Mouse (Mus musculus) kidney, embryonic 16.5 days (tissue): ENCODE measurements around the gene Ap3s2. TPM values are rescaled to one million over a fixed set of nuclear protein-coding genes. Genes with fewer than 3 reads are reported as not detected.

Experiments used
- ATAC-seq: fragments of 200-750 bp; cut with Nextera tagmentation; 2 replicates; pipeline ENCODE4 v1.8.0; 2017; ENCODE audit warnings: moderate TSS enrichment; ENCODE audit not compliant: low FRiP score, low TSS enrichment
- H3K27ac ChIP-seq: fragments of 300-500 bp; sonication (generic); 2 replicates; pipeline ENCODE4 v1.5.1; 2014; ENCODE audit warnings: low read length
- H3K27me3 ChIP-seq: fragments of 300-500 bp; sonication (generic); 2 replicates; pipeline ENCODE4 v1.6.1; 2014; ENCODE audit warnings: low read length, control low read depth, mixed read lengths; ENCODE audit not compliant: insufficient read depth
- H3K36me3 ChIP-seq: fragments of 300-500 bp; sonication (generic); 2 replicates; pipeline ENCODE4 v1.6.1; 2014; ENCODE audit warnings: low read length, control low read depth, mixed read lengths; ENCODE audit not compliant: insufficient read depth
- H3K4me1 ChIP-seq: fragments of 300-500 bp; sonication (generic); 2 replicates; pipeline ENCODE4 v1.6.1; 2014; ENCODE audit warnings: low read length, control low read depth, mixed read lengths; ENCODE audit not compliant: insufficient read depth
- H3K4me2 ChIP-seq: fragments of 300-500 bp; sonication (generic); replicated peaks from 2 replicates; pipeline ENCODE4 v1.6.1; 2014; ENCODE audit warnings: low read depth, low read length
- H3K4me3 ChIP-seq: fragments of 300-500 bp; sonication (generic); 2 replicates; pipeline ENCODE4 v1.5.1; 2014; ENCODE audit warnings: mild to moderate bottlenecking, low read length
- H3K9ac ChIP-seq: fragments of 300-500 bp; sonication (generic); replicated peaks from 2 replicates; pipeline ENCODE4 v1.6.1; 2014; ENCODE audit warnings: low read length
- H3K9me3 ChIP-seq: fragments of 300-500 bp; sonication (generic); 2 replicates; pipeline ENCODE4 v1.6.1; 2016; ENCODE audit warnings: low read length, control low read depth
- WGBS: fragments of 180-500 bp; shearing (Covaris S2); extraction: QIAGEN DNeasy Blood & Tissue Kit; methylation state at CpG from one replicate; pipeline ENCODE4 v1.1.7; 2014; 5-methylcytosine and 5-hydroxymethylcytosine counted together
- polyA plus RNA-seq: library from polyadenylated mRNA; unstranded; fragments of >200 nt; fragmentation: Nextera tagmentation; extraction: Ambion mirVana; gene quantifications from 2 replicates; pipeline ENCODE4 v1.2.1, GENCODE M21; 2015

The Ap3s2 gene
- polyA plus RNA-seq, 1 experiment from 2014 or later, result 32.1 TPM

DNA sequence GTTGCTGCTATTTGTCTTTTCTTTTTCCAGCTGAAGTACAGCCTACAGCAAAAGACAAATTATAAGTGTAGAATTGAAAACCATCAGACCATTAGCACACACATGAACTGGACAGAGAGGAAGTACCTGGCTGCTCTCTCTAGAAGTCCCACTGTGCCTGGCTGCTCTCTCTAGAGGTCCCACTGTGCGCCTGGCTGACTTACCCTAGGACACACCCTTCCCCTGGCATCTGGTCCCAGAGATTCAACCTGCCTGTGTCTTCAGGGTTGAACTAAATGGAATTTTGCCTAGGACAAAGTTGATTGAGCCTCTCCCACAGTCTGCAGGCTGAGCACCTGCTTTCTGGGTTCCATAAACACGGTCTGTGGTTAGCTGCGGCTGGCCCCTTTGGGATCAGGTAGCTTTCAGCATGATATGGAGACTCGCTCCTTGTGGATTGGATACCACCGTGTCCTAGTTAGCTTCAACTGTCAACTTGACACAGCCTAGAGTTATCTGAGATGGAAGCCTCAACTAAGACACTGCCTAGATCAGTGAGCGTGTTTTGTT, 48.6 kb downstream of the Ap3s2 start:
- H3K4me1 ChIP-seq, result peaks cover 9% of the 10 kb centered on the region
- no peak overlapping the region for H3K4me2 ChIP-seq
- no peaks in the 10 kb centered on the region for H3K27me3 ChIP-seq
- no peaks in the 10 kb centered on the region for H3K36me3 ChIP-seq
- no peaks in the 10 kb centered on the region for H3K9me3 ChIP-seq
- WGBS, result 73% methylated on average over 6 of the region's 6 CpGs
- no peak overlapping the region for H3K9ac ChIP-seq
- no peak overlapping the region for H3K27ac ChIP-seq
- no peak overlapping the region for H3K4me3 ChIP-seq
- no peak for ATAC-seq

GRCm38 (mm10) chr7:79869072-79869719, 51.3 kb downstream of the Ap3s2 start:
- no peak for ATAC-seq
- H3K4me3 ChIP-seq, result no peak overlapping the region
- H3K4me2 ChIP-seq, result no peak overlapping the region
- no peaks in the 10 kb centered on the region for H3K27me3 ChIP-seq
- peaks cover 9% of the 10 kb centered on the region for H3K4me1 ChIP-seq
- H3K27ac ChIP-seq, result peak overlapping the region; percentile 71; the same call in 1 of the 2 replicates
- no peaks in the 10 kb centered on the region for H3K9me3 ChIP-seq
- H3K9ac ChIP-seq, result no peak overlapping the region
- no peaks in the 10 kb centered on the region for H3K36me3 ChIP-seq
- 30% methylated on average over 6 of the region's 6 CpGs for WGBS

GRCm38 (mm10) chr7:79868475-79868874, 52.0 kb downstream of the Ap3s2 start:
- no peak for ATAC-seq
- 61% methylated on average over 7 of the region's 7 CpGs for whole genome bisulfite sequencing
- H3K27ac ChIP-seq, result peak overlapping the region; percentile 71

DNA sequence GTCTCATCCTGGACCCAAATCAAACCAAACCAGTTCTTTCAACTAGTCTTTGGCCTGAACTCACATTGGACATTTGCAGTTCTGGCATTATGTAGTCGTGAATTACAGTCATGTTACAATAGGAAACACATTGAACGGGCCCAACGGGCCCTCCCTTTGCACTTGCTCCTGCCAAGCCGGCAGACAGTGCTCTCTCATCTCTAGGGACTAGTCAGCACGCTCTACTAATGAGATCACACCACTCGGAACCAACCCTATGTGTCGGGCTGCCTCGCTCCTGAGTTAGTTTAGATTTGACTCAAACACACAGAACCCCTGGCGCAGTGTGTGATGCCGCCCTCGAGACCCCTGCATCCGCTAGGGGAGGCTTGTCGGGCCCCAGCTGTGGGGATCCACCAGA, 52.6 kb downstream of the Ap3s2 start:
- Histone ChIP-seq H3K4me3 (no peak overlapping the region), H3K9ac (no peak overlapping the region), H3K27me3 (no peaks in the 10 kb centered on the region), H3K4me1 (peaks cover 9% of the 10 kb centered on the region), H3K36me3 (no peaks in the 10 kb centered on the region), H3K4me2 (no peak overlapping the region), H3K27ac (peak overlapping the region; percentile 71; the same call in 1 of the 2 replicates), H3K9me3 (no peaks in the 10 kb centered on the region)
- 77% methylated on average over 13 of the region's 13 CpGs for WGBS
- ATAC-seq, result no peak

More at GRCm38 (mm10) chr7:79868475-79868874, 52.0 kb downstream of the Ap3s2 start:
- Histone ChIP-seq H3K4me1 (peaks cover 9% of the 10 kb centered on the region), H3K27me3 (no peaks in the 10 kb centered on the region), H3K36me3 (no peaks in the 10 kb centered on the region), H3K9me3 (no peaks in the 10 kb centered on the region), H3K4me3 (no peak overlapping the region), H3K4me2 (no peak overlapping the region), H3K9ac (no peak overlapping the region)

- Histone ChIP-seq H3K27me3 (no peaks in the 10 kb centered on the region), H3K4me3 (no peak overlapping the region), H3K4me2 (no peak overlapping the region), H3K9me3 (no peaks in the 10 kb centered on the region), H3K36me3 (no peaks in the 10 kb centered on the region), H3K4me1 (peaks cover 9% of the 10 kb centered on the region), H3K9ac (no peak overlapping the region), H3K27ac (peak overlapping the region; percentile 79)
- ATAC-seq, result peak; percentile 92
- WGBS, result 56% methylated on average over 3 of the region's 3 CpGs
Observed at GRCm38 (mm10) chr7:79866294-79867000, 54.0 kb downstream of the Ap3s2 start.

- Histone ChIP-seq H3K9me3 (no peaks in the 10 kb centered on the region), H3K36me3 (no peaks in the 10 kb centered on the region), H3K4me3 (no peak overlapping the region), H3K9ac (no peak overlapping the region), H3K4me1 (peaks cover 14% of the 10 kb centered on the region; the same call in 1 of the 2 replicates), H3K27me3 (no peaks in the 10 kb centered on the region), H3K4me2 (no peak overlapping the region), H3K27ac (no peak overlapping the region)
- ATAC-seq, result no peak
- WGBS, result 90% methylated on average over 8 of the region's 8 CpGs
Observed at GRCm38 (mm10) chr7:79861794-79862193, 58.7 kb downstream of the Ap3s2 start.

GRCm38 (mm10) chr7:79860811-79861210, 59.6 kb downstream of the Ap3s2 start, which contains the start of gene Anpep:
TSS of gene Anpep (minus strand) at chr7:79861059.
- Histone ChIP-seq H3K9ac (no peak within 1 kb of the TSS), H3K27me3 (no peaks in the 10 kb centered on the region), H3K36me3 (no peaks in the 10 kb centered on the region), H3K4me3 (no peak within 1 kb of the TSS), H3K4me2 (no peak within 1 kb of the TSS), H3K4me1 (peaks cover 15% of the 10 kb centered on the region; the same call in 1 of the 2 replicates), H3K27ac (no peak within 1 kb of the TSS), H3K9me3 (no peaks in the 10 kb centered on the region)
- ATAC-seq, result no peak
- 76% methylated on average over 9 of the region's 9 CpGs for WGBS

- Histone ChIP-seq H3K9me3 (no peaks in the 10 kb centered on the region), H3K27ac (no peak overlapping the region), H3K4me3 (no peak overlapping the region), H3K27me3 (no peaks in the 10 kb centered on the region), H3K36me3 (no peaks in the 10 kb centered on the region), H3K4me2 (no peak overlapping the region), H3K9ac (no peak overlapping the region), H3K4me1 (peaks cover 21% of the 10 kb centered on the region; the same call in 1 of the 2 replicates)
- no peak for ATAC-seq
- WGBS, result 38% methylated on average over 9 of the region's 9 CpGs
Observed at GRCm38 (mm10) chr7:79858956-79859630, 61.4 kb downstream of the Ap3s2 start.

- no peaks in the 10 kb centered on the region for H3K36me3 ChIP-seq
- WGBS, result 44% methylated on average over 11 of the region's 11 CpGs
- no peaks in the 10 kb centered on the region for H3K27me3 ChIP-seq
- no peak overlapping the region for H3K4me2 ChIP-seq
- no peak overlapping the region for H3K27ac ChIP-seq
- no peak overlapping the region for H3K4me3 ChIP-seq
- H3K4me1 ChIP-seq, result peaks cover 21% of the 10 kb centered on the region; the same call in 1 of the 2 replicates
- no peak overlapping the region for H3K9ac ChIP-seq
- no peaks in the 10 kb centered on the region for H3K9me3 ChIP-seq
- ATAC-seq, result 0 out of 2 replicates have a peak, but pooled peaks have one; percentile 23
Observed at GRCm38 (mm10) chr7:79858202-79858934, 62.1 kb downstream of the Ap3s2 start.
